Mouse (Mus musculus) limb, embryonic 14.5 days (tissue): ENCODE results near the gene Olfr527. TPM values are rescaled to one million over a fixed set of nuclear protein-coding genes. Genes with fewer than 3 reads are reported as not detected.

Experiments used
- ATAC-seq: fragments of 200-750 bp; cut with Nextera tagmentation; 2 replicates; pipeline ENCODE4 v1.8.0; 2017; ENCODE audit warnings: low read depth, moderate number of reproducible peaks, moderate TSS enrichment; ENCODE audit not compliant: low FRiP score
- DNase-seq: peaks from one replicate; pipeline ENCODE4 v3.0.0-alpha.2; 2015; ENCODE audit warnings: low spot score
- H3K27ac ChIP-seq: fragments of 300-500 bp; sonication (generic); replicated peaks from 2 replicates; pipeline ENCODE4 v1.5.1; 2014; ENCODE audit warnings: low read depth, mild to moderate bottlenecking, low read length, moderate library complexity, mixed read lengths
- H3K27me3 ChIP-seq: fragments of 300-500 bp; sonication (generic); 2 replicates; pipeline ENCODE4 v1.6.1; 2014; ENCODE audit warnings: low read length, mixed read lengths; ENCODE audit not compliant: control insufficient read depth, insufficient read depth
- H3K36me3 ChIP-seq: fragments of 300-500 bp; sonication (generic); 2 replicates; pipeline ENCODE4 v1.6.1; 2014; ENCODE audit warnings: mild to moderate bottlenecking, low read length, moderate library complexity, mixed read lengths; ENCODE audit not compliant: control insufficient read depth, insufficient read depth
- H3K4me1 ChIP-seq: fragments of 300-500 bp; sonication (generic); 2 replicates; pipeline ENCODE4 v1.6.1; 2014; ENCODE audit warnings: antibody characterized with exemption, low read length, mixed read lengths; ENCODE audit not compliant: control insufficient read depth, insufficient read depth
- H3K4me2 ChIP-seq: fragments of 300-500 bp; sonication (generic); replicated peaks from 2 replicates; pipeline ENCODE4 v1.6.1; 2014; ENCODE audit warnings: low read depth, mild to moderate bottlenecking, low read length, moderate library complexity; ENCODE audit not compliant: severe bottlenecking
- H3K4me3 ChIP-seq: fragments of 300-500 bp; sonication (generic); replicated peaks from 2 replicates; pipeline ENCODE4 v1.5.1; 2014; ENCODE audit warnings: low read length
- H3K9ac ChIP-seq: fragments of 300-500 bp; sonication (generic); 2 replicates; pipeline ENCODE4 v1.6.1; 2014; ENCODE audit warnings: mild to moderate bottlenecking, low read depth, low read length, moderate library complexity; ENCODE audit not compliant: severe bottlenecking
- H3K9me3 ChIP-seq: fragments of 300-500 bp; sonication (generic); 2 replicates; pipeline ENCODE4 v1.6.1; 2016; ENCODE audit warnings: low read length; ENCODE audit not compliant: control insufficient read depth
- POLR2A ChIP-seq: fragments of 200-500 bp; IDR thresholded peaks from 2 replicates; pipeline ENCODE4 v1.8.0; 2012; ENCODE audit warnings: inconsistent platforms, mild to moderate bottlenecking, moderate library complexity, borderline replicate concordance; ENCODE audit not compliant: insufficient read depth, insufficient read length; ENCODE audit errors: extremely low read depth
- WGBS: fragments of 180-500 bp; shearing (Covaris S2); extraction: QIAGEN DNeasy Blood & Tissue Kit; methylation state at CpG from one replicate; pipeline ENCODE4 v1.1.7; 2014; 5-methylcytosine and 5-hydroxymethylcytosine counted together
- polyA plus RNA-seq, 2 experiments: library from polyadenylated mRNA; depleted of rRNA in 1 of 2; stranded (reverse) in 1 of 2; unstranded in 1 of 2; fragments of >200 nt; fragmentation: Nextera tagmentation in 1 of 2; extraction: Ambion mirVana in 1 of 2; gene quantifications; 2 replicates each; pipeline versions ENCODE4 v1.2.1 to v1.2.3; 2012 to 2014

Gene Olfr527
- polyA plus RNA-seq, 2 experiments, result not detected

GRCm38 (mm10) chr7:140376911-140377310 lies 43.1 kb downstream of the Olfr527 start:
- no peak for TF ChIP-seq POLR2A
- H3K27me3 ChIP-seq, result no peaks in the 10 kb centered on the region
- H3K9ac ChIP-seq, result no peak overlapping the region
- ATAC-seq, result no peak
- no peaks in the 10 kb centered on the region for H3K9me3 ChIP-seq
- H3K4me3 ChIP-seq, result no peak overlapping the region
- H3K4me1 ChIP-seq, result no peaks in the 10 kb centered on the region
- WGBS, result 93% methylated on average over 2 of the region's 2 CpGs
- no peaks in the 10 kb centered on the region for H3K36me3 ChIP-seq
- no peak overlapping the region for H3K27ac ChIP-seq
- DNase-seq, result no peak
- no peak overlapping the region for H3K4me2 ChIP-seq

Other genes starting within 250 kb of the Olfr527 start
- 0.80 and 13.6 TPM in 2 replicates for gene Prap1, start 240.6 kb upstream of the Olfr527 start, polyA plus RNA-seq (2012; rRNA removed)
- gene Prap1, start 240.6 kb upstream of the Olfr527 start, polyA plus RNA-seq (2014; fragmentation: Nextera tagmentation; extraction: Ambion mirVana), result 0.33 TPM in 1 of 2 replicates, not detected in the other
- 30.3 TPM in 2 replicates for gene Fuom, start 231.6 kb upstream of the Olfr527 start, polyA plus RNA-seq (2012; rRNA removed)
- 28.3 and 28.8 TPM in 2 replicates for gene Fuom, start 231.6 kb upstream of the Olfr527 start, polyA plus RNA-seq (2014; fragmentation: Nextera tagmentation; extraction: Ambion mirVana)
- gene Paox, start 218.2 kb upstream of the Olfr527 start, polyA plus RNA-seq (2012; rRNA removed), result 12.6 and 13.5 TPM in 2 replicates
- gene Paox, start 218.2 kb upstream of the Olfr527 start, polyA plus RNA-seq (2014; fragmentation: Nextera tagmentation; extraction: Ambion mirVana), result 17.8 and 19.4 TPM in 2 replicates
- 78.1 and 127 TPM in 2 replicates for gene Echs1, start 217.5 kb upstream of the Olfr527 start, polyA plus RNA-seq (2012; rRNA removed)
- 153 and 159 TPM in 2 replicates for gene Echs1, start 217.5 kb upstream of the Olfr527 start, polyA plus RNA-seq (2014; fragmentation: Nextera tagmentation; extraction: Ambion mirVana)
- 26.5 and 28.8 TPM in 2 replicates for gene Mtg1, start 196.5 kb upstream of the Olfr527 start, polyA plus RNA-seq (2012; rRNA removed)
- 22.9 and 28.4 TPM in 2 replicates for gene Mtg1, start 196.5 kb upstream of the Olfr527 start, polyA plus RNA-seq (2014; fragmentation: Nextera tagmentation; extraction: Ambion mirVana)
- gene Sprn, start 179.1 kb upstream of the Olfr527 start, polyA plus RNA-seq (2012; rRNA removed), result 0.20 and 0.24 TPM in 2 replicates
- 0.14 and 0.26 TPM in 2 replicates for gene Sprn, start 179.1 kb upstream of the Olfr527 start, polyA plus RNA-seq (2014; fragmentation: Nextera tagmentation; extraction: Ambion mirVana)
- gene Olfr522, start 169.3 kb upstream of the Olfr527 start, polyA plus RNA-seq (2012; rRNA removed), result not detected in 2 replicates
- gene Olfr522, start 169.3 kb upstream of the Olfr527 start, polyA plus RNA-seq (2014; fragmentation: Nextera tagmentation; extraction: Ambion mirVana), result not detected in 2 replicates
- gene Olfr523, start 160.8 kb upstream of the Olfr527 start, polyA plus RNA-seq (2012; rRNA removed), result not detected in 2 replicates
- gene Olfr523, start 160.8 kb upstream of the Olfr527 start, polyA plus RNA-seq (2014; fragmentation: Nextera tagmentation; extraction: Ambion mirVana), result not detected in 2 replicates
- not detected in 2 replicates for gene Olfr524, start 128.1 kb upstream of the Olfr527 start, polyA plus RNA-seq (2012; rRNA removed)
- not detected in 2 replicates for gene Olfr524, start 128.1 kb upstream of the Olfr527 start, polyA plus RNA-seq (2014; fragmentation: Nextera tagmentation; extraction: Ambion mirVana)
- gene Cd163l1, start 115.8 kb upstream of the Olfr527 start, polyA plus RNA-seq (2012; rRNA removed), result 0.04 and 0.05 TPM in 2 replicates
- 0.11 TPM in 2 replicates for gene Cd163l1, start 115.8 kb upstream of the Olfr527 start, polyA plus RNA-seq (2014; fragmentation: Nextera tagmentation; extraction: Ambion mirVana)
- gene 5830411N06Rik, start 86.7 kb upstream of the Olfr527 start, polyA plus RNA-seq (2012; rRNA removed), result 0.01 and 0.03 TPM in 2 replicates
- gene 5830411N06Rik, start 86.7 kb upstream of the Olfr527 start, polyA plus RNA-seq (2014; fragmentation: Nextera tagmentation; extraction: Ambion mirVana), result not detected in 2 replicates
- not detected in 2 replicates for gene Olfr525, start 13.2 kb upstream of the Olfr527 start, polyA plus RNA-seq (2012; rRNA removed)
- not detected in 2 replicates for gene Olfr525, start 13.2 kb upstream of the Olfr527 start, polyA plus RNA-seq (2014; fragmentation: Nextera tagmentation; extraction: Ambion mirVana)
- not detected in 2 replicates for gene Olfr60, start 27.7 kb downstream of the Olfr527 start, polyA plus RNA-seq (2012; rRNA removed)
- not detected in 2 replicates for gene Olfr60, start 27.7 kb downstream of the Olfr527 start, polyA plus RNA-seq (2014; fragmentation: Nextera tagmentation; extraction: Ambion mirVana)
- gene Olfr530, start 42.3 kb downstream of the Olfr527 start, polyA plus RNA-seq (2012; rRNA removed), result not detected in 2 replicates
- not detected in 2 replicates for gene Olfr530, start 42.3 kb downstream of the Olfr527 start, polyA plus RNA-seq (2014; fragmentation: Nextera tagmentation; extraction: Ambion mirVana)
- gene Olfr531, start 68.9 kb downstream of the Olfr527 start, polyA plus RNA-seq (2012; rRNA removed), result not detected in 2 replicates
- gene Olfr531, start 68.9 kb downstream of the Olfr527 start, polyA plus RNA-seq (2014; fragmentation: Nextera tagmentation; extraction: Ambion mirVana), result not detected in 2 replicates
- gene Olfr532, start 87.6 kb downstream of the Olfr527 start, polyA plus RNA-seq (2012; rRNA removed), result not detected in 2 replicates
- not detected in 2 replicates for gene Olfr532, start 87.6 kb downstream of the Olfr527 start, polyA plus RNA-seq (2014; fragmentation: Nextera tagmentation; extraction: Ambion mirVana)
- gene Olfr533, start 129.4 kb downstream of the Olfr527 start, polyA plus RNA-seq (2012; rRNA removed), result not detected in 2 replicates
- gene Olfr533, start 129.4 kb downstream of the Olfr527 start, polyA plus RNA-seq (2014; fragmentation: Nextera tagmentation; extraction: Ambion mirVana), result not detected in 2 replicates
- gene Olfr535, start 150.2 kb downstream of the Olfr527 start, polyA plus RNA-seq (2012; rRNA removed), result not detected in 2 replicates
- gene Olfr535, start 150.2 kb downstream of the Olfr527 start, polyA plus RNA-seq (2014; fragmentation: Nextera tagmentation; extraction: Ambion mirVana), result not detected in 2 replicates
- gene Olfr536, start 173.4 kb downstream of the Olfr527 start, polyA plus RNA-seq (2012; rRNA removed), result not detected in 2 replicates
- not detected in 2 replicates for gene Olfr536, start 173.4 kb downstream of the Olfr527 start, polyA plus RNA-seq (2014; fragmentation: Nextera tagmentation; extraction: Ambion mirVana)
- not detected in 2 replicates for gene Olfr538, start 233.9 kb downstream of the Olfr527 start, polyA plus RNA-seq (2012; rRNA removed)
- not detected in 2 replicates for gene Olfr538, start 233.9 kb downstream of the Olfr527 start, polyA plus RNA-seq (2014; fragmentation: Nextera tagmentation; extraction: Ambion mirVana)